Mouse (Mus musculus): ENCODE measurements at regions not wholly inside any gene's neighbourhood (a gene's known extent, or its start where the extent isn't known, plus 50 kb on each side); places are given as distances from the start of the nearest gene placed in this dataset.
"Not testable (repeated sequence)": the region's sequence is repeated elsewhere in the genome, so short reads cannot be mapped to it uniquely, and the experiment has no call there.

DNA sequence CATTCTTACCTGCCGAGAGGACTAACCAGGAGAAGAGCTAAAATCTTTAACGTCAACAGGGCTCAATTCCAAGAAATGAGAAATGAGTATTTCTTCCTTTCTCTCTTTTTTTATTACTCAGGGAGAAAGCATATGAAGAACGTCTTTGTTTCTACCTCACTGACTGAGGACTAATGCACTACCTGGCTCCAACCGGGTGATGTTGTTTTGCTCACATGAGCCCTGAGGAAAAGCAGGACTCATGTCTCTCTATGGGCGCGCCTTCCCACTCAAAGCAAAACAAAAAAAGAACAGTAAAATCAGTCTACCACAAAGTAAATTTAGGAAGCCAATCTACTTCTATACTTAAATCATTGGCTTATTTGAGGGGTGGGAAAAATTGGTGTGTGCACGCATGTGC lies 271.3 kb upstream of the Dcbld2 start:
- H3K27ac ChIP-seq (ENCODE audit: insufficient read depth, low read depth, low read length) = no peak overlapping the region
- H3K4me1 ChIP-seq (ENCODE audit: control insufficient read depth, insufficient read depth, low read length) = no peaks in the 10 kb centered on the region
- H3K4me3 ChIP-seq (ENCODE audit: insufficient read depth, low read depth, low read length) = no peak overlapping the region
- no peak for TF ChIP-seq CTCF (conservative IDR thresholded peaks at IDR 0.05; ENCODE audit: insufficient read depth, insufficient read length, low read depth, low read length)
- TF ChIP-seq POLR2A (IDR thresholded peaks at IDR 0.05; ENCODE audit: low read depth, low read length) = no peak
- DNase-seq = no peak
- H3K36me3 ChIP-seq (ENCODE audit: control insufficient read depth, insufficient read depth, low read length) = no peaks in the 10 kb centered on the region
- H3K27me3 ChIP-seq (replicated peaks; ENCODE audit: control insufficient read depth, insufficient read depth, low read length) = no peaks in the 10 kb centered on the region
- 81% methylated on average over 7 of the region's 7 CpGs for WGBS

DNA sequence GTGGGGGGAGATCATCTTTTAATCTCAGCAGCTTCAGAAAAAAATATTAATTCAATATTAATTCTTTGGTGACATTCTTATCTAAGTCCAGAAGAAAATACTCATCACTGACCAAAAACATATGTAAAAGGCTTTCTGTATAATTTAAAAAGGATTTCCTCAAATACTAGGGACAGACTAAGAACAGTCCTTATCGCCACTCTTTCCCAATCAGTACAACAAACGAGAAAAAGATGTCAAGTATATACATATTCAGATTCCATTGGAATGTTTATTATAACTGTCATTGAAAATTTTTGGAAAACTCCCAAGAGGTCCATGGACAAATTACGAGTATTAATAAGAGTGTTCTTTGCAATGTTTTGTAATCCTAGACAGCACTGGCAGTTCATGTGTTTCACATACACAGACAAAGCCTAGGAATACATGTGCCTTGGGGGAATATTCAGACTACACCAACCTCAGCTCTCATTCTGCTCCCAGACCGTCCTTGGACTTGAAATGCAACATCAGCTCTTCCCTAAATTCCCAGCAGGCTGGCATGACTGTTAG lies 270.4 kb upstream of the Dcbld2 start:
- WGBS = 84% methylated on average over 4 of the region's 4 CpGs

DNA sequence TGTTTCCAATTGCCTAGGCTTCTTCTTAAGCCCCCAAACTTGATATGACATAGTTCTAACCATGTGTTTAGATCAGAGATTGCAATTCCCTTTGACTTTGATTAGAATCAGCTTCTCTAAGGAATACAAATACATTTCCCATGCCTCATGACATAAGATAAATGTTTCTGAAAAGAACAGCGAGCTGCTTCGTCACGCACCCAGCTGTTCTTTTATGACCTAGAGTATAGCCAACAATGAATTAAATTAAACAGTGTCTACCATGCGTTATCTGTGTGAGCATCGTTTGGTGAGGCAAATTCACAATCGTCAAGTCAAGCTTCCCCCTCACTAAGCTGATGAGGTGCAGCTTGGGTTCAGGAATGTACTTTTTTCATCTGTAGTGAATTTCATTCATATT lies 261.8 kb upstream of the Dcbld2 start:
- H3K4me1 ChIP-seq (ENCODE audit: control insufficient read depth, insufficient read depth, low read length) = no peaks in the 10 kb centered on the region
- 64% methylated on average over 6 of the region's 6 CpGs for WGBS
- H3K4me3 ChIP-seq (ENCODE audit: insufficient read depth, low read depth, low read length) = no peak overlapping the region
- TF ChIP-seq CTCF (conservative IDR thresholded peaks at IDR 0.05; ENCODE audit: insufficient read depth, insufficient read length, low read depth, low read length) (no peak), POLR2A (IDR thresholded peaks at IDR 0.05; ENCODE audit: low read depth, low read length) (no peak)
- DNase-seq = no peak
- H3K27ac ChIP-seq (ENCODE audit: insufficient read depth, low read depth, low read length) = no peak overlapping the region
- no peaks in the 10 kb centered on the region for H3K36me3 ChIP-seq (ENCODE audit: control insufficient read depth, insufficient read depth, low read length)
- H3K27me3 ChIP-seq (replicated peaks; ENCODE audit: control insufficient read depth, insufficient read depth, low read length) = no peaks in the 10 kb centered on the region

More for the DNA sequence above, 270.4 kb upstream of the Dcbld2 start:
- no peak for DNase-seq
- no peak overlapping the region for H3K27ac ChIP-seq (ENCODE audit: insufficient read depth, low read depth, low read length)
- no peak overlapping the region for H3K4me3 ChIP-seq (ENCODE audit: insufficient read depth, low read depth, low read length)
- H3K27me3 ChIP-seq (replicated peaks; ENCODE audit: control insufficient read depth, insufficient read depth, low read length) = no peaks in the 10 kb centered on the region
- H3K36me3 ChIP-seq (ENCODE audit: control insufficient read depth, insufficient read depth, low read length) = no peaks in the 10 kb centered on the region
- TF ChIP-seq CTCF (conservative IDR thresholded peaks at IDR 0.05; ENCODE audit: insufficient read depth, insufficient read length, low read depth, low read length) (no peak), POLR2A (IDR thresholded peaks at IDR 0.05; ENCODE audit: low read depth, low read length) (no peak)
- H3K4me1 ChIP-seq (ENCODE audit: control insufficient read depth, insufficient read depth, low read length) = no peaks in the 10 kb centered on the region

DNA sequence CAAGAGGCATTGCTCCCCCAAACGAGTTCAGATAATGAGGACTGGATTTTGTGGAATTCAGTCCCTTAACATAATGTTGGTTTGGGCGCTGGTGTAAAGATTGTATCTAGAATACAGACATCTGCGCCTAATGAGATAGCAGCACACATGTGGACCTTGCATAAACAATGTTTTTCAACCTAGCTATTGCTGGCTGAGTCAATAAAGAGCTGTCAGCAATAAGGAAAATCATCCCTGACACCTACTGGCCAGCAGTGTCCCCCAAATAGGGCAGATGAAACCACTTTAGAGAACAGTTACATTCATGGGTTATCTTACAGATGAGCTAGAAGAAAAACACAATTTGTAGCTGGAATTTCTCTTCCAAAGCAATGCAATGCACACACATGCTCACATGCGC lies 252.7 kb upstream of the Dcbld2 start:
- H3K4me3 ChIP-seq (ENCODE audit: insufficient read depth, low read depth, low read length) = no peak overlapping the region
- H3K4me1 ChIP-seq (ENCODE audit: control insufficient read depth, insufficient read depth, low read length) = no peaks in the 10 kb centered on the region
- no peaks in the 10 kb centered on the region for H3K36me3 ChIP-seq (ENCODE audit: control insufficient read depth, insufficient read depth, low read length)
- DNase-seq = no peak
- TF ChIP-seq CTCF (conservative IDR thresholded peaks at IDR 0.05; ENCODE audit: insufficient read depth, insufficient read length, low read depth, low read length) (no peak), POLR2A (IDR thresholded peaks at IDR 0.05; ENCODE audit: low read depth, low read length) (no peak)
- H3K27ac ChIP-seq (ENCODE audit: insufficient read depth, low read depth, low read length) = no peak overlapping the region
- H3K27me3 ChIP-seq (replicated peaks; ENCODE audit: control insufficient read depth, insufficient read depth, low read length) = no peaks in the 10 kb centered on the region
- WGBS = 56% methylated on average over 4 of the region's 4 CpGs

DNA sequence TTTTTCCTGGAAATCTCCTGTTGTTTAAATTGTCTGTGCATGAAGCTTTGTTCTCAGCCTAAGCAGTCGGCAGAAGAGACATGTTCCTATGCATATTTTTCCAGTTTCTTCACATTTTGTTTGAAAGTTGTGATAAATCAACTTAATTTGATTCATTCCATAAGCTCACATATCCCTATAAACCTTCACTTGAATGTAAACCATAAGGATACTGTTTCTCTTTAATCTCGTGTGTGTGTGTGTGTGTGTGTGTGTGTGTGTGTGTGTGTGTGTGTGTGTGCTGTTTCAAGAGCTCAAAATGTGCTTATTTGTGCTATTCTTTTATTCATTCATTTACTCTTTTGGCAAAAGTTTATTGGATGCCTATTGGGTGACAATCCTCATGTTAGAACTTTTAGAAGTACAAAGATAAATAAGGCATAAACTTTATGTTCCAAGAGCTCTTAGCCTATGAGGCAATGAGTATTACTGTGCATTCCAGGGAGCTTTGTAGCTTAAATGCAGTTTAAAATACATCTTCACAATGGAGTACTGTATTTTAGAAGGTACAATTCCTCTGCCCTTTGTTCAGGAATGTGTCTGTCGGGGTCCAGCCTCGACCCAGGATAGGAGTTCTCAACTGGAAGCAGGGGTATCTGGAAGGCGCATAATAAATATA lies 229.4 kb upstream of the Dcbld2 start:
- no peak for DNase-seq
- TF ChIP-seq POLR2A (IDR thresholded peaks at IDR 0.05; ENCODE audit: low read depth, low read length) = no peak
- no peak for TF ChIP-seq CTCF (conservative IDR thresholded peaks at IDR 0.05; ENCODE audit: insufficient read depth, insufficient read length, low read depth, low read length)
- Histone ChIP-seq H3K27me3 (replicated peaks; ENCODE audit: control insufficient read depth, insufficient read depth, low read length) (no peaks in the 10 kb centered on the region), H3K4me1 (ENCODE audit: control insufficient read depth, insufficient read depth, low read length) (0 out of 2 replicates have a peak, but pooled peaks cover 3% of the 10 kb centered on the region), H3K27ac (ENCODE audit: insufficient read depth, low read depth, low read length) (no peak overlapping the region), H3K4me3 (ENCODE audit: insufficient read depth, low read depth, low read length) (no peak overlapping the region), H3K36me3 (ENCODE audit: control insufficient read depth, insufficient read depth, low read length) (no peaks in the 10 kb centered on the region)
- WGBS = 62% methylated on average over 5 of the region's 5 CpGs

DNA sequence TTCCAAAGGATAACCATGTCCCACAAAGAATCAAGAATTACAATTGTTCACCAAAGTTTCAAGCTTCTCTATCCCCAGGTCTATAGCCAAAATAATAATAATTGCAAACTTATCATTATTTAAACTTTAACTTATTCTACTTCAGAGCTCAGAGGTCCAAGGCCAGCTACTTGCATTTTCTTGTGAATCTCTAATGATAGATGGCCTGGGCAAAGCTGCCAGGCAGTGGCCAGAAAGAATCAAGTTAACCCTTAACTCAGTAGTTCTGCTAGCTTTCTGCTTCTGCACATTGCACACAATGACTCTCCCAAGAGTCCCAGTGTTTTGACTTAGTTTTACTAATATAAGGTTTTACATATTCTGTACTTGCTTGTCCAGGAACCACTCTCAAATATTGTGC lies 228.3 kb upstream of the Dcbld2 start:
- H3K4me1 ChIP-seq (ENCODE audit: control insufficient read depth, insufficient read depth, low read length); H3K27ac ChIP-seq (ENCODE audit: insufficient read depth, low read depth, low read length); H3K4me3 ChIP-seq (ENCODE audit: insufficient read depth, low read depth, low read length); H3K36me3 ChIP-seq (ENCODE audit: control insufficient read depth, insufficient read depth, low read length); H3K27me3 ChIP-seq (replicated peaks; ENCODE audit: control insufficient read depth, insufficient read depth, low read length): not testable (repeated sequence)
- peak; percentile 69 for DNase-seq

DNA sequence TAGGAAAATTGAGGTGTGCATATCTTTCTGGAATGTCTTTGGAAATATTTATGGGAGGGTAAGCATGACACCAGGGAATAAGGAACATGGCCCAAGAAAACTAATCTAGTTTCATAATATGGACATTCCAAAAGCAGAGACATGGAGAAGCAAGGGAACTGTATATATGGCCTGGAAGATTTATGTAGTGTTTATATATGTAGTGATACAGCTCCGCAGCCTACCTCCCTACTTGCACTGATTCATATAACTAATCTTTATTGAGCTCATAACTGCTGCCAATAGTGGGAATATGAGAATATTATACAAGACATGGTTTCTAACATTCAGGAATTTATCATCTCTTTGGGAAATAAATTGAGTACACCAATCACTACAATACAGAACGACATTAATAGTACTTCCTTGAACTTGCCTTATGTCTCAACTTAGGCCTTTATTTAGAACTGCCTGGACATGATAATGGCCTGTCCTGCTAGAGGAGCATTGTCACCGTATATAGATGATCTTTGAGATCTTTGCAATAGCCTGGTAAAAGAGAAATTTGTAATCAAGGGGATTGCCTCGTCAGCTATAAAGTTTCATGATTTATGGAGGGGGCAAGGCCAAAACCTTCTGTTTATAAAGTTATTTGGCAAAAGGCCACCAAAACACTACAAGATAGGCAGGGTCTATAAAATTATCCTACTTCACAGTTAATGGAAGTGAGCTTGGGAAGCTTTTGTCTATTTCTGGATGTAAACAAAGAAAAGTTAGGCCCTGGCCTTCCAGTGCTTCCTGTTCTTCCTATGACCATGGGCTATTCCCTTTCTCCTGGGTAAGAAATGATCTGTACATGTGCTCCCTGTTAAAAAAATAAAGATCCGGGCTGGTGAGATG lies 213.4 kb upstream of the Dcbld2 start:
- no peak for DNase-seq
- TF ChIP-seq CTCF (conservative IDR thresholded peaks at IDR 0.05; ENCODE audit: insufficient read depth, insufficient read length, low read depth, low read length) = no peak
- no peak for TF ChIP-seq POLR2A (IDR thresholded peaks at IDR 0.05; ENCODE audit: low read depth, low read length)
- no peaks in the 10 kb centered on the region for H3K36me3 ChIP-seq (ENCODE audit: control insufficient read depth, insufficient read depth, low read length)
- 66% methylated on average over 5 of the region's 5 CpGs for WGBS
- H3K4me3 ChIP-seq (ENCODE audit: insufficient read depth, low read depth, low read length) = no peak overlapping the region
- H3K4me1 ChIP-seq (ENCODE audit: control insufficient read depth, insufficient read depth, low read length) = no peaks in the 10 kb centered on the region
- H3K27ac ChIP-seq (ENCODE audit: insufficient read depth, low read depth, low read length) = no peak overlapping the region
- H3K27me3 ChIP-seq (replicated peaks; ENCODE audit: control insufficient read depth, insufficient read depth, low read length) = no peaks in the 10 kb centered on the region

Measured in kidney, adult 2 months (tissue).